Mouse (Mus musculus): ENCODE results near the gene Cltc.
"Not testable (repeated sequence)": the region's sequence is repeated elsewhere in the genome, so short reads cannot be mapped to it uniquely, and the experiment has no call there.

DNA sequence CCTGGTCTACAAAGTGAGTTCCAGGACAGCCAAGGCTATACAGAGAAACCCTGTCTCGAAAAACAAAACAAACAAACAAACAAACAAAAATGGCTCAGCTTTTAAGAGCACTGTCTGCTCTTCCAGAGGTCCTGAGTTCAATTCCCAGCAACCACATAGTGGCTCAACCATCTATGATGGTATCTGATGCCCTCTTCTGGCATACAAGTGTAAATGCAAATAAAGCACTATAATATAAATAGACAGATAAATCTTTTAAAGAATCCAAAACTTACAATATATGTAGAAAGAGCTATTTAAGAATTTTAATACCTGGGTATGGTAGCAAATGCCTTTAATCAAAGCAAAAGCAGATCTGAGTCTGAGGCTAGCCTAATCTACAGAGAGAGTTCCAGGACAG is 19.1 kb downstream of the Cltc start:
- TF ChIP-seq CTCF (IDR thresholded peaks at IDR 0.05; ENCODE audit: low read depth, low read length); POLR2A (IDR thresholded peaks at IDR 0.05; ENCODE audit: borderline replicate concordance, low read depth, low read length): not testable (repeated sequence)

Measured in bone marrow macrophage, adult 2 months (primary cell).